Mouse (Mus musculus): ENCODE results near the gene Slc4a3. TPM values are rescaled to one million over a fixed set of nuclear protein-coding genes. Genes with fewer than 3 reads are reported as not detected.

Slc4a3 gene
- polyA plus RNA-seq (2015; fragmentation: Nextera tagmentation; extraction: Ambion mirVana) = 14.1 and 15.4 TPM in 2 replicates

DNA sequence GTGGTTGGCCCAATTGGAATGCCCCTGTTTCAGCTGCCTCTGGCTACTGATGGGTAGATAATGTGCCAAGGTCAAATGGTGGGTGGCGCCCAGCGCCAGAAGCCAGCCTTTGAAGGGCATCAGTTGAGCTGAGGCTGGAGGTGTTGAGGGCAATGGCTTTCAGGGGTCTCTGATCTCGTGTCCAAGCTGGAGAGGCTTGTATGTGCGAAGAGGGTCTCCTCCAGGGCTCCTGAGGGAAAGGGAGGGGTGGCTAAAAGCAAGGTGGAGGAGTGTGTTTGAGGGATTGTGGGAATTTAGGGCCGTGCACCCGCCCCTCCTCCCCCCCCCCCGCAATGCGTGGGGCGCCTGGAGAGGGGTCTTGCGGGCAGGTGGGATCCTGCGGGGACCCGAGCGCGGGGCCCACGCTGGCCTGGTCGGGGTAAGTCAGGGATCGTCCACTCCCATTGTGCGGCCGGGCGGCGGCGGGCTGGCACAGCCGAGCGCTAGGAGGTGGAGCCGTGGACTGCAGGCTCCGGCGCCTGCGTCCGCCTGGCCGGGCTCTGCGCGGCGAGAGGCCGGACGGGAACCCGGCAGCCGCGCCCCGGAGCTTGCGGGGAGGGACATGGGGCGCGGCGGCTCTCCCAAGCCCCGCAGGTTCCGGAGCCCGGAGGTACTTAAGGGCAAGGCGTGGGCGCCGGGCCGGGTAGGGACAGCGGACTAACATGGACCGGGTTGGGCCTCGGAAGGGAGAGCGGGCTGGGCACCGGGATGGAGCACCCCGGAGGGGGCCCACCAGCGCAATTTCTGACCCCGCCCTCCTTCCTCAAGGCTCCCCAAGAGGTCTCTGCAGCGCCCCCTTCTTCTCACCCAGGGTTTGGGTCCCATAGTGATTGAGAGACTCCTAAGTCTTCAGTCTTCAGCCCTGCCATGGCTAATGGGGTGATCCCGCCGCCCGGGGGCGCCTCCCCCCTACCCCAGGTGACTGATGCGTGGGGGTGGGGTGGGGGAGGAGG, at the start of gene Slc4a3:
Gene Slc4a3 (plus strand): TSS at position 302 of the 992 bp plus-strand sequence.
- Histone ChIP-seq H3K9ac (ENCODE audit: low read length) (peak within 1 kb of the TSS; percentile 81), H3K36me3 (ENCODE audit: control insufficient read depth, insufficient read depth, low read length) (no peaks in the 10 kb centered on the region), H3K4me2 (ENCODE audit: low read depth, low read length) (peak within 1 kb of the TSS; percentile 74), H3K9me3 (replicated peaks; ENCODE audit: control insufficient read depth, low read length) (no peaks in the 10 kb centered on the region), H3K4me3 (replicated peaks; ENCODE audit: low read length) (peak within 1 kb of the TSS; percentile 81), H3K27me3 (ENCODE audit: control insufficient read depth, insufficient read depth, low read length) (no peaks in the 10 kb centered on the region), H3K4me1 (ENCODE audit: control insufficient read depth, insufficient read depth, low read length) (peaks cover 9% of the 10 kb centered on the region; the same call in 1 of the 2 replicates), H3K27ac (ENCODE audit: low read length) (peak within 1 kb of the TSS; percentile 70)
- peak; percentile 86 for ATAC-seq (ENCODE audit: insufficient read depth, low FRiP score)
- WGBS = under 1% methylated on average over 57 of the region's 64 CpGs

DNA sequence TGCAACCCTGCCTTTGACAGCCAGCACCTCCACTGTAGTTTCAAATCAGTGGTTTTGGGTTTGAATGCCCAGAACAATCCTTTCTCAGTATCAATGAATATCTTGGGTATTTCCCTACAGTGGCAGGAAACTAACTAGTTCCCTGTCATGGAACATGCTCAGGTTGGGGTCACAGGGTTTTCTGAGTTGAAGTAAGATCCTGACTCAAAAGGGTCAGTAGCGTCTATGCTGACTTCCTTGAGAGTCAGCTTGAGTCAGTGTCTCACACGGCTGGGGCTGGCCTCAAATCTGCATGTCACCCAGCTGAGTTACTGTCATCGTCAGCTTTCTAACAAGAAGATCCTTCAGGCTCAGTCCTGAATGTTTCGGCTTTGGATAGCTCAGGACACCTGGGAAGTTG, 47.2 kb upstream of the Slc4a3 start:
- H3K9me3 ChIP-seq (replicated peaks; ENCODE audit: control insufficient read depth, low read length) = no peaks in the 10 kb centered on the region
- no peak overlapping the region for H3K27ac ChIP-seq (ENCODE audit: low read length)
- H3K4me1 ChIP-seq (ENCODE audit: control insufficient read depth, insufficient read depth, low read length) = peaks cover 11% of the 10 kb centered on the region
- ATAC-seq (ENCODE audit: insufficient read depth, low FRiP score) = no peak
- WGBS = 76% methylated on average over 4 of the region's 4 CpGs
- H3K9ac ChIP-seq (ENCODE audit: low read length) = no peak overlapping the region
- H3K27me3 ChIP-seq (ENCODE audit: control insufficient read depth, insufficient read depth, low read length) = no peaks in the 10 kb centered on the region
- H3K4me2 ChIP-seq (ENCODE audit: low read depth, low read length) = no peak overlapping the region
- H3K4me3 ChIP-seq (replicated peaks; ENCODE audit: low read length) = no peak overlapping the region
- peaks cover 39% of the 10 kb centered on the region for H3K36me3 ChIP-seq (ENCODE audit: control insufficient read depth, insufficient read depth, low read length)

DNA sequence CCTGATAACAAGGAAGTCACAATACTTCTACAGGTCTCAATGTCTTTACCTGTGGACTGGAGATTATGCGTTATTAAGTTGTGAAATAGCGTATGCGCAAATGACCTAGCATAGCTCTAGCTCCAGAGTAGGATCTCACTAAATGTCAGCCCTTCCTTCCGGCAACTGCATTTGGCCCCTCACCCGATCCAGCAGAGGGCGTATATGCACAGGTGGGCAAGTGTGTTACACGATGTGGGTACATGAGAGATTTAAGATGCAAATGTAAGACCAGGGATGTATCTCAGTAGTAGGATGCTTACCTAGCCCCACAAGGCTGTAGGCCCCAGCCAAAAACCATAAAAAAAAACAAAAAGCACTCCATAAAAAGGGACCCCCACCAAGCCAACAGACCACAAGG, 46.6 kb upstream of the Slc4a3 start:
- no peak overlapping the region for H3K9ac ChIP-seq (ENCODE audit: low read length)
- no peaks in the 10 kb centered on the region for H3K27me3 ChIP-seq (ENCODE audit: control insufficient read depth, insufficient read depth, low read length)
- ATAC-seq (ENCODE audit: insufficient read depth, low FRiP score) = no peak
- no peak overlapping the region for H3K4me2 ChIP-seq (ENCODE audit: low read depth, low read length)
- WGBS = 80% methylated on average over 7 of the region's 7 CpGs
- no peak overlapping the region for H3K4me3 ChIP-seq (replicated peaks; ENCODE audit: low read length)
- peaks cover 39% of the 10 kb centered on the region for H3K36me3 ChIP-seq (ENCODE audit: control insufficient read depth, insufficient read depth, low read length)
- H3K27ac ChIP-seq (ENCODE audit: low read length) = no peak overlapping the region
- no peaks in the 10 kb centered on the region for H3K9me3 ChIP-seq (replicated peaks; ENCODE audit: control insufficient read depth, low read length)
- peaks cover 16% of the 10 kb centered on the region for H3K4me1 ChIP-seq (ENCODE audit: control insufficient read depth, insufficient read depth, low read length)

DNA sequence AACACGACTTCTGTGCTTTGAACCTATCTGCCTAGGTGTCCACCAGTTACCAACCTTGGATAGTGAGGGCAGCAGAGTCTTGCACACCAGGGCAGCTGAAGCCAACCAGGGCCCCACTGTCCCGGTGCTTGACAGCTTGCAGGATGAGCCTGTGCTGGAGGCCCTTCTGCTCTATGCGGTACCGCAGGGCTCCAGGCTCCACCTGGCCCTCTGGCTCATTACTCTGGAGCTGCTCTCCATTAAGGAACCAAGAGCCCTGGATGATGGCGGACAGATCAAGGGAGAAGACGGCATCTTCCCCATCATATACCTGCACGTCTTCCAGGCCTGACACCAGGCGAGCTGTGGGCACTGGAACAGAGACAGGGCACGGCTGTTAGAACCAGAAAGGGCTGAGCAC, 44.2 kb upstream of the Slc4a3 start:
- Histone ChIP-seq H3K27me3 (ENCODE audit: control insufficient read depth, insufficient read depth, low read length) (no peaks in the 10 kb centered on the region), H3K36me3 (ENCODE audit: control insufficient read depth, insufficient read depth, low read length) (peaks cover 32% of the 10 kb centered on the region), H3K9me3 (replicated peaks; ENCODE audit: control insufficient read depth, low read length) (no peaks in the 10 kb centered on the region), H3K4me3 (replicated peaks; ENCODE audit: low read length) (no peak overlapping the region), H3K9ac (ENCODE audit: low read length) (no peak overlapping the region), H3K4me2 (ENCODE audit: low read depth, low read length) (no peak overlapping the region), H3K27ac (ENCODE audit: low read length) (no peak overlapping the region), H3K4me1 (ENCODE audit: control insufficient read depth, insufficient read depth, low read length) (peaks cover 24% of the 10 kb centered on the region)
- 92% methylated on average over 9 of the region's 9 CpGs for WGBS
- ATAC-seq (ENCODE audit: insufficient read depth, low FRiP score) = no peak

DNA sequence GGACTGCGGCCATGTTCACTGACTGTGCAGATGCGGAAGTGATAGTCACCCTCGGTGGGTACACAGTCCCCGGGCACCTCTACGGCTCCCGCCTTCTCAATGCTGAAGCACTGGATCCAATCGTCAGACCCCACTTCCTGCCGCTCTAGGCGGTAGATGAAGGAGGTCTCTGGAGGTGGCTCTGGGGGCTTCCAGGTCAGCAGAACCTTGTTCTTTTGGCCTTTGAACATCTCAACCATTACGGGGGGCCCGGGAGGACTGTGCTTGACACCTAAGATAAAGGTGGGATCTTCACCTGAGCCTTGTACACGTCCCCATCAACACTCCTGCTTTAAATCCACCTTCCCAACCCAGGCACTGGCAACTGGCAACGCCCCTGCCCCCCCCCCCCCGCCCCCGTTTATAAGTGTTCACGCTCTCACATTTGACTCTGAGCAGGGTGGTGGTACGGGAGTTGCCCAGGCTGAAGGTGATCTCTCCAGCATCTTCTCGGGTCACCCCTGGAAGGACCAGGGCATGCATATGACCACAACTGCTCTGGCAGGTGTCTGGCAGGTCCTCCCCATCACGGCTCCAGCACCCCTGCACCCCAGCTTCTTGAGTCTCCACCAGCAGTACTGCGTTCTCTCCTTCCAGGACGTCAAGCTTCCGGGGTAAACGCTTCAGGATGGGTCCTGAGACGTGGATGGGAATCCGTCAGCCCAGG, 43.0 kb upstream of the Slc4a3 start:
- WGBS = 84% methylated on average over 25 of the region's 25 CpGs
- H3K4me2 ChIP-seq (ENCODE audit: low read depth, low read length) = peak overlapping the region; percentile 96; the same call in 1 of the 2 replicates
- no peak overlapping the region for H3K4me3 ChIP-seq (replicated peaks; ENCODE audit: low read length)
- peaks cover 30% of the 10 kb centered on the region for H3K4me1 ChIP-seq (ENCODE audit: control insufficient read depth, insufficient read depth, low read length)
- no peak for ATAC-seq (ENCODE audit: insufficient read depth, low FRiP score)
- no peaks in the 10 kb centered on the region for H3K27me3 ChIP-seq (ENCODE audit: control insufficient read depth, insufficient read depth, low read length)
- H3K9me3 ChIP-seq (replicated peaks; ENCODE audit: control insufficient read depth, low read length) = no peaks in the 10 kb centered on the region
- H3K36me3 ChIP-seq (ENCODE audit: control insufficient read depth, insufficient read depth, low read length) = peaks cover 32% of the 10 kb centered on the region
- no peak overlapping the region for H3K27ac ChIP-seq (ENCODE audit: low read length)
- H3K9ac ChIP-seq (ENCODE audit: low read length) = no peak overlapping the region

DNA sequence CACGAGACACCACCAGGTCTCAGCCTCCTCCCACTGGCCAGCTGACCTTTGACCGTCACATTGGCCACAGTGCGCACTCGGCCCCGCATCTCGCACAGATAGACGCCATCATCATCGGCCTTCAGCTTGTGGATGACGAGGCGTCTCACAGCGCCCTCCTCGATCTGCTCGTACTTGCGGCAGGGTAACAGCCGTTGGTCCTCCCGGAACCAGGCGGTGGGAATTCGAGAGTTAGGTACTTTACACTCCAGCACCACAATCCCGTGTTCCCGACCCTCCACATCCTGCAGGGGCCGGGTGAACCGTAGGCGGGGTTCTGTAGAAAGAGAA, 42.5 kb upstream of the Slc4a3 start:
- no peak for ATAC-seq (ENCODE audit: insufficient read depth, low FRiP score)
- H3K4me3 ChIP-seq (replicated peaks; ENCODE audit: low read length) = 0 out of 2 replicates have a peak overlapping the region, but pooled peaks have one; percentile 3
- WGBS = 69% methylated on average over 23 of the region's 23 CpGs
- H3K27ac ChIP-seq (ENCODE audit: low read length) = no peak overlapping the region
- no peaks in the 10 kb centered on the region for H3K9me3 ChIP-seq (replicated peaks; ENCODE audit: control insufficient read depth, low read length)
- peaks cover 30% of the 10 kb centered on the region for H3K4me1 ChIP-seq (ENCODE audit: control insufficient read depth, insufficient read depth, low read length)
- H3K27me3 ChIP-seq (ENCODE audit: control insufficient read depth, insufficient read depth, low read length) = no peaks in the 10 kb centered on the region
- peaks cover 32% of the 10 kb centered on the region for H3K36me3 ChIP-seq (ENCODE audit: control insufficient read depth, insufficient read depth, low read length)
- 0 out of 2 replicates have a peak overlapping the region, but pooled peaks have one; percentile 1 for H3K9ac ChIP-seq (ENCODE audit: low read length)
- H3K4me2 ChIP-seq (ENCODE audit: low read depth, low read length) = peak overlapping the region; percentile 96

DNA sequence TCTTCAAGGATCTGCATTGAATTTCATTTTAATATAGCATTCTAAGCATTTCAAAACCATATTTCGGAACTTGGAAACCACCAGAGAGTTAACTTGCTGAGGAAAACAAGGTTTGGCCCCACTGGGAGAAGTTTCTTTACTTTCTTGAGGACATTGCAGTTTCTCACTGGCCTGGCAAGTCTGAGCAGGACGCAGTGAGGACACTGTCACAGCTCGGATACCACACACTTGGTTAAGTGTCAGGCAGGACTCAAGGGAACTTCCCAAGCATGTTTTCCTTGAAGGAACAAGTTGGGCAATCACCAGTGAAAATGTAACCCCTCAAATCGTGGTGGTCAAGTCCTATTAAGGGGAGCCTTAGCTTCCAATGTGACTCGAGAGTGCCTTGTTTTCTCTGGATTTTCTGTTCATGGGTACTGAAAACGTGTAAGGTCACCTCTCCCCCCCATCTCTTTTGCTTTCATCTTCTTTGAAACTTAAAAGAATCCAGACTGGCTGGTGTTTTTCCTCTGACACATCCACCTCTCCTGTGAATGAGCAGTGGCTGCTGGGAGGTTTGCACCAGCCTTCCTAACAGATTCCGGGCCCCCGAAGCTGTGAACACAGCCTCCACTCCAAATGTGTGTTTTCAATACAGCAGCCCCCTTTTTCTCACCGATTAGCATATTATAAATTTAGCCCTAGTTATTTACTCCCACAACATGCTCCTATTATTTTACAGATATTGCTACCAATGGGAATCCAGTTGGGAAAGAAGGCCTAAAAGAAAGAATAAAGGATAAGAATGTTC, 41.6 kb upstream of the Slc4a3 start:
- Histone ChIP-seq H3K27ac (ENCODE audit: low read length) (peak overlapping the region; percentile 89; the same call in 1 of the 2 replicates), H3K27me3 (ENCODE audit: control insufficient read depth, insufficient read depth, low read length) (no peaks in the 10 kb centered on the region)
- ATAC-seq (ENCODE audit: insufficient read depth, low FRiP score) = no peak

DNA sequence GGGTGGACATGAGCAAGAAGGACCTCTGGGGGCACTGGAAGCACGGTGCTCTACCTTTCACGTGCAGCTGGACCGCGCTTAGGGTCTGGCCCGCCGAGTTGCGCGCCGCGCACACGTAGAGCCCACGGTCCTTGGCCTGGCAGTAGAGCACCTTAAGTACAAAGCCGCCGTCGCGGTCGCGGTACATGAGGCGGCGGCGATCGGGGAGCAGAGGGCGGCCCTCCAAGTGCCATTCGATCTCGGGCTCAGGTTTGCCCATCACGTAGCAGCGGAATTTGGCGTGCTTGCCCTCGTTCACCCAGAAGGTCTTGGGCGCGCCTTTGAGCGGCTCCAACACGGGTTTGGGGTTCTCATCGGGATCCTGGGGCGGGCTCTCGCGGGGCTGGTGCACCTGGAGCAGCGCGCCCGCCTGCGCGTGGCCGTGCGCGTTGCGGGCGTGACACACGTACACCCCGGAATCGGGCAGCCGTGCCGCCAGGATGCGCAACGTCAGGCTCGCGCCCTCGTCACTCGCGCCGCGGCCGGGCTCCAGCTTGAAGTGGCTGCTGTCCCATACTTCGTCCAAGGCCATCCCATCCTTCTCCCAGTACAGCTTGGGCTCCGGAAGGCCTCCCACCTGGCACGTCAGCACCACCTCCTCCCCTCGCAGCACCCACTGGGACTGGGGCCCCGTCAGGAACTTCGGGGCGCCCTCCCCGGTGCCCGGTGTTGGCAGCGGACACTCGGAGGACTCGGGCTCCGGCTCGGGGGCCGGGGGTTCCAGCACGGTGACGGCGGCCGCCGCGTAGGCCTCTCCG, 40.7 kb upstream of the Slc4a3 start:
- Histone ChIP-seq H3K36me3 (ENCODE audit: control insufficient read depth, insufficient read depth, low read length) (peaks cover 16% of the 10 kb centered on the region), H3K9ac (ENCODE audit: low read length) (peak overlapping the region; percentile 83), H3K9me3 (replicated peaks; ENCODE audit: control insufficient read depth, low read length) (no peaks in the 10 kb centered on the region), H3K27ac (ENCODE audit: low read length) (peak overlapping the region; percentile 89), H3K4me3 (replicated peaks; ENCODE audit: low read length) (peak overlapping the region; percentile 90), H3K4me1 (ENCODE audit: control insufficient read depth, insufficient read depth, low read length) (peaks cover 32% of the 10 kb centered on the region), H3K4me2 (ENCODE audit: low read depth, low read length) (peak overlapping the region; percentile 96), H3K27me3 (ENCODE audit: control insufficient read depth, insufficient read depth, low read length) (no peaks in the 10 kb centered on the region)
- under 1% methylated on average over 82 of the region's 84 CpGs for WGBS
- ATAC-seq (ENCODE audit: insufficient read depth, low FRiP score) = peak; percentile 73

More for the DNA sequence above, 41.6 kb upstream of the Slc4a3 start:
- Histone ChIP-seq H3K9ac (ENCODE audit: low read length) (peak overlapping the region; percentile 83), H3K36me3 (ENCODE audit: control insufficient read depth, insufficient read depth, low read length) (peaks cover 25% of the 10 kb centered on the region), H3K9me3 (replicated peaks; ENCODE audit: control insufficient read depth, low read length) (no peaks in the 10 kb centered on the region), H3K4me1 (ENCODE audit: control insufficient read depth, insufficient read depth, low read length) (peaks cover 30% of the 10 kb centered on the region), H3K4me3 (replicated peaks; ENCODE audit: low read length) (peak overlapping the region; percentile 90), H3K4me2 (ENCODE audit: low read depth, low read length) (peak overlapping the region; percentile 96)
- 51% methylated on average over 9 of the region's 9 CpGs for WGBS
